Mouse (Mus musculus) bone marrow macrophage, adult 2 months (primary cell): ENCODE data around the gene Themis2.
"Not testable (repeated sequence)": the region's sequence is repeated elsewhere in the genome, so short reads cannot be mapped to it uniquely, and the experiment has no call there.

ENCODE experiments used
- CTCF ChIP-seq: IDR thresholded peaks from 2 replicates; pipeline ENCODE4 v1.5.1; 2012; ENCODE audit warnings: low read depth, mild to moderate bottlenecking, low read length, moderate library complexity
- POLR2A ChIP-seq: IDR thresholded peaks from 2 replicates; pipeline ENCODE4 v1.6.1; 2012; ENCODE audit warnings: mild to moderate bottlenecking, low read depth, low read length, borderline replicate concordance

GRCm38 (mm10) chr4:132763125-132763524, 33.1 kb downstream of the Themis2 start:
- TF ChIP-seq POLR2A, CTCF: not testable (repeated sequence)
